Mouse (Mus musculus) C2C12 (cell line): ENCODE results near the gene Syna.

Experiments used
- CTCF ChIP-seq: IDR thresholded peaks from one replicate; pipeline ENCODE4 v1.5.1; 2011; ENCODE audit not compliant: control insufficient read depth, insufficient read depth, insufficient read length
- USF1 ChIP-seq: IDR thresholded peaks from one replicate; pipeline ENCODE4 v1.6.1; 2011; ENCODE audit warnings: low read depth, mild to moderate bottlenecking, control low read depth, moderate library complexity

- TF ChIP-seq CTCF = no peak
- TF ChIP-seq USF1 = no peak
Measured at GRCm38 (mm10) chr5:134552110-134552972, 7.6 kb downstream of the Syna start, which contains the start of gene Clip2.
